Comparison of ENCODE assay signal across 15 mouse cellular contexts in genomic region chr16:6424738-6425137, GRCm38 (mm10).
"Had no signal": no experiment of that assay in that cellular context is flagged by ENCODE, and none has a peak within 500 bp of the region (broad histone marks: within the 10 kb centered on the region; RNA-seq: fewer than 3 reads in every experiment).

No protein-coding gene starts in this region.

- H3K9ac ChIP-seq: liver, embryonic 12.5 days; lung, embryonic 15.5 days; midbrain, embryonic 15.5 days; neural tube, embryonic 13.5 days had no signal

- H3K4me3 ChIP-seq: layer of hippocampus, adult 2 months; limb, embryonic 10.5 days; liver, embryonic 12.5 days; lung, embryonic 15.5 days; megakaryocyte, embryonic 14.5 days; midbrain, embryonic 15.5 days; neural tube, embryonic 13.5 days had no signal

- H3K36me3 ChIP-seq: limb, embryonic 10.5 days; liver, embryonic 12.5 days; lung, embryonic 15.5 days; midbrain, embryonic 15.5 days; neural tube, embryonic 13.5 days had no signal

- DNase-seq: kidney, postnatal 10 days; kidney, postnatal 4 days; lung, postnatal 14 days; right cerebral cortex, postnatal 14 days; thymus, postnatal 4 days had no signal

- H3K9me3 ChIP-seq: limb, embryonic 10.5 days; liver, embryonic 12.5 days; lung, embryonic 15.5 days; midbrain, embryonic 15.5 days; neural tube, embryonic 13.5 days had no signal

- ATAC-seq: liver, embryonic 12.5 days; midbrain, embryonic 15.5 days had no signal

- H3K4me1 ChIP-seq: limb, embryonic 10.5 days; liver, embryonic 12.5 days; megakaryocyte, embryonic 14.5 days; midbrain, embryonic 15.5 days had no signal

- H3K4me2 ChIP-seq: liver, embryonic 12.5 days; lung, embryonic 15.5 days; midbrain, embryonic 11.5 days; midbrain, embryonic 15.5 days; neural tube, embryonic 13.5 days had no signal

- H3K27ac ChIP-seq: layer of hippocampus, adult 2 months; limb, embryonic 10.5 days; liver, embryonic 12.5 days; lung, embryonic 15.5 days; macrophage; midbrain, embryonic 15.5 days; neural tube, embryonic 13.5 days; stomach, postnatal 0 days had no signal

- H3K27me3 ChIP-seq: liver, embryonic 12.5 days; lung, embryonic 15.5 days; megakaryocyte, embryonic 14.5 days; midbrain, embryonic 15.5 days; neural tube, embryonic 13.5 days had no signal
